Mouse (Mus musculus): ENCODE measurements around the gene Spata31d1d. TPM values are rescaled to one million over a fixed set of nuclear protein-coding genes. Genes with fewer than 3 reads are reported as not detected.
"Not testable (repeated sequence)": the region's sequence is repeated elsewhere in the genome, so short reads cannot be mapped to it uniquely, and the experiment has no call there.

Spata31d1d gene
- total RNA-seq (2021): not detected
- long read RNA-seq: 0 reads

DNA sequence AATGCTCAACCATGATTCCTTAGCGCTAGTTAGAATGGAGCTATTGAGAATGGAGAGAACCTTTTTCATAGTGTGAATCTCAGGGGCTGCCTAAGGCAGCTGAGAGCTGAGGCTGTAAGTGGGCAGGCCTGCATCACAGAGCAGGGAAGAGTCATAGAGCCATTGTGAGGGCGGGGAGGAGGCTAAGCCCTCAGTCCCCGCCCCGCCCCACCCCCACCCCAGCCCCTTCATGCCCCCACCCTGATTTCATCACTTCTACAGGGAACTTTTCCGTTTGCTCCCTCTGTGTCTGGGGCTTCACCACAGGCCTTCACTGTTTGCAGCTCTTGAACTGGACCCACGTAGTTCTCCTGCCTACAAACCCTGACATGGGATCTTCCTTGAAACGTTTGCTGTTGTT is at the start of gene Spata31d1d:
Gene Spata31d1d, minus strand, starts transcription at position 101 of the 400 bp plus-strand sequence.
- no peak for DNase-seq (ENCODE audit: low spot score in 2 of 2)

DNA sequence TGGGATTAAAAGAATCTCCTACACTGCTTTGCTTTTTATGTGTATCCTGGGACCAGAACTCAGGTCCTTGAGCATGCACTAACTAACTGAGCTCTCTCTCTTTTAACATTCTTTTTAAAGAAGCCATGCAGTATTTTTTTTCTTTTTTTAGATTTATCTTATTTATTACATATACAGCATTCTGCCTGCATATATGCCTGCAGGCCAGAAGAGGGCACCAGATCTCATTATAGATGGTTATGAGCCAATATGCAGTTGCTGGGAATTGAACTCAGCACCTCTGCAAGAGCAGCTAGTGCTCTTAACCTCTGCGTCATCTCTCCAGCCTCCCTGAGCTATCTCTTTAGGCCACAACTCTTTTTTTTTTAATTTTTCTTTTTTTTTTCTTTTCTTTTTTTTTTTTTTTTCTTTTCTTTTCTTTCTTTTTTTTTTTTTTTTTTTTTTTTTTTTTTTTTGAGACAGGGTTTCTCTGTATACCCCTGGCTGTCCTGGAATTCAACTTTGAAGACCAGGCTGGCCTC is 48.3 kb upstream of the Spata31d1d start:
- not testable (repeated sequence) for DNase-seq (ENCODE audit: low spot score in 2 of 2)

DNA sequence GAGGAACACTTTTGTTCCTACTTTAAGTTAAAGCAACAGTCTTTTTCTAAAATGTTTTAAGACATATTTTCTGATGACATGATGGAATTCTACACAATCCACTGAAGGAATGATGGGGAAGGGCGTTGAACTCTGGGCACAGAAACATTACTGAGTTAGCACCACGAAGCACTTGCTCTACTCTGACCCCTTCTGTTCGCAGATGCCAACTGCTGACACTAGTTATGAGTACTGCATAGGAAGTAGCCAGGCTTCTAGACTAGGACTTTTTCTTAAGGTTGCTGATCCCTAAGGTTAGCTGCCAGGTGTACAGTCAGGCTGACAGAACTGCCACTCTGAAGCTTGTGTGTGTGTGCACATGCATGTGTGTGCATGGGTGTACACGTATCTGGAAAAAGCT is 47.7 kb upstream of the Spata31d1d start:
- DNase-seq (ENCODE audit: low spot score in 2 of 2): no peak

DNA sequence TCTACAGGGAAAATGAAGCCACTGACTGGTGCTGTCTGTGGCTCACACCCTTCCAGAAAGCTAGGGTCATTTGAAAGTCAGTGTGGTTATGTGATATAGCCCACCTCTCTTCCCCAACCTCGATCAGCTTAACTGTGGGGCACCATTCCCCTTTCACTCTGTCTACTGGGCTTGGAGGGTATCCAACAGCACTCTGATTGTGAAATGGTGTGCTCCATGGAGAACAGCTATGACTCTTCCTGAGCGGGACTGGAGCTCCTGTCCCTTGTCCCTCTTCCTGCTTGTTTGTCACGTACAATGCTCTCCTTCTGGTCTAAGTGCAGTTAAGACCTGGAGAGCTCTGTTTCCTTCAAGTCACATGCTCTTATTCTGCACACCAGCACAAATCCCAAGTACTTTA is 43.6 kb upstream of the Spata31d1d start:
- no peak for DNase-seq (ENCODE audit: low spot score in 2 of 2)

DNA sequence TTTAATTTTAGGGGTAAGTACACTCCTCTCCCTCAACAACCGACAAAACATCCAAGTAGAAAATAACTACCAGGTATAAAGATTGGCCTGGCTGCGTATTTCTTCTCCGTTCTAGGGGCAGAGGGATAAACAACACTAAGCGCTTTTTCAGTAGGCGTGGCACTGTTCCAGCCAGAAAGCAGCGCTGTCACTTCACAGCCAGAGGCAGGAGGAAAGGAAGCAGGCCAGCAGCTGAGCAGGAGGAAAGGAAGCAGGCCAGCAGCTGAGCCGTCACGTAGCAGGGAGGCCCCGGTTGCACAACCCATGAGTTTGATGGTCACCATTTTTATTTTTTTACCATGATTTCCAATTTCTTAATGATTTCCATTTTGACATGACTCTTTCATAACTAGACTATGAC is 39.7 kb upstream of the Spata31d1d start:
- DNase-seq (ENCODE audit: low spot score in 2 of 2): peak; percentile 53 to 65

DNA sequence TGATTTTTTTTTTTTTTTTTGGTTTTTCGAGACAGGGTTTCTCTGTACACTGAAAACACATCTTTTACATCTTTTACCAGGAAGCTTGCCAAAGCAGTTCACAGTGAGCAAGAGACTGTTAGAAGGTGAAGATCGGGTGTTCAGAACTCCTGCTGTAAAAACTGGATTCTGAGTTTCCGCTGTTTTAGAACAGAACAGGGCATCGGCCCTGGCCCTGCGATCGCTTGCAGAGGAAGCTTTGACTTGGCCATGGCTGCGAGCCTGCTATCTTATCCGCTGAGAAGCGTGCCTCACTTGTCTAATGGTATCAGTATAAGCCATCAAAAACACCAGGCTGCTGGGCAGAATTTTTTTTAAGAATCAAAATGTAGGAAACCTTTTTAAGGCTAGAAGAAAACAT is 39.3 kb upstream of the Spata31d1d start:
- DNase-seq (ENCODE audit: low spot score in 2 of 2): peak in 1 of 2 experiments; percentile 21

DNA sequence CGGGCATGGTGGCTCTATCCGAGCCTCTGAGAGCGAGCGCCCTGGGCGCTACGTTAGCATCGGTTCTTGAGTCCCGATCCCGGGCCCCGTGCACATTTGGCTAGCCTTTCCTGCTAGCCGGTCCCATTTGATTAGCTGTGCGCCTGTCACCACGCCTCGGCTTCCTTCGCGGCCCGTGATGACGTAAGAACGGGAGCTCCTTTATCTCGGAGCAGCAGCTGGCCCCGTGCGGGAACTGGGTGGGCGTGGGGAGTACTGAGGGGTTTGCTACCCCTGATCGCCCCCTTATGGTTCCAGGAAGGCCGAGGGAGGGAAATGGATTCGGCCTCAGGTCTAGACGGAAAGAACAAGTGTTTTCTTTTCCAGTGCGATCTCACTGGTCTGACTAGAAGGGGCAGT is 38.6 kb upstream of the Spata31d1d start:
- peak; percentile 82 to 86 for DNase-seq (ENCODE audit: low spot score in 2 of 2)

DNA sequence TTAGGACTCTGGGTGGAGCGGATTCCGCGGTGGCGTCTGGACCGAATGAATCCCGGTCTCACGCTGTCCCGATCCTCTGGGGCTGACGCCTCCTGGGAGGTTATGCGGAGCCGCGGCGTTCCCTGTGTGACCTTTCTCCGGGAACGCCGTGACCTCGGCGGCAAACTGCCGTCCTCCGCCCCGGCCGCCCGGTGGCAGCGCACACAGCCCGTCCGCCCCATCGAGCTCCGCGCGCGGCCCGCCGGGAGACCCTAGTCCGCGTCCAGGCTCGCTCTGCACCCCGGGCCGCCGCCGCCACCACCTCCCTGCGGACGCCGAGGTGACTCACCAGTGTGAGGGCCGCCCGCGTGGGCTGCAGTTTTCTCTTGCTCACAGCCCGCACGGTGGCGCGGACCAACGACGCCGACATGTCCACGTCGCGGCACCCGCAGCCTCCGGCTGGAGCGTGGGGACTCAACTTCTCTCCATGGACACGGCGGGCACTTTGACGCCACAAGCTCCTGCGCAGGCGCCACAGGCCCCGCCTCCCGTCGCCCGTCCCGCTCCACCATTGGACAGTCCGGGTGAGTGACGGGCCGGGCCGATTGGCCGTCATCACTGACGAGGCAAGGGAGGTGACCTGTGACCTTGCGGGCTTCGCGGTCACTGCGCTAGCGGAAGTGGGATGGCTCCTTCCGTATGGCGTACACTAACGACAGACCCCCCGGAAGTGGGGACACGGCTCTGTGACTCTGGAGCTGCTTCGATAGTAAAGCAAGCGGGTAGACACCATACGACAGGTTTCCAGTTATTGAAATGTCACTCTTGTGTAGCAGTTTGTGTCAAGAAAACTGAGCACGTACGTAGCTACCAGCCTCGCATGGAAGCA is 38.0 kb upstream of the Spata31d1d start, which contains the start of gene Isca1:
Gene Isca1, minus strand, starts transcription at position 515 of the 868 bp plus-strand sequence.
- DNase-seq (ENCODE audit: low spot score in 2 of 2): peak; percentile 99 to 100

DNA sequence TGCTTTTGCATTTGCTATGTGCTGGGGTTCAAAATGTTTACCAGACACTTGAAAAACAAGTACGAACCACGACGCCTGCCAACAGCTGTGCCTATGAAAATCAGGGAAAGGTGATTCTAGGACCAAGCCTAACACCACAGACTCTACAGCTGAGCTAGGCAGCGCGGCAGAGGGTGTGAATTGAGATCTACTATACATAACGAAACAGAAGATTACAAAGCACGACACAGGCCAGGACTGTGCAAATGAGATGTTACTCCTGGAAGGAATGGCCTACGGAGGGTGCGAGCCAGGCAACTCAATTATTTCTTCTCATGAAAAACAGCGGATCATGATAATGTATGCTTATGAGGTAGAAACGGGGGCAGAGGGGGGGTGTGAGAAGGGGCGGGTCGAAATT is 37.0 kb upstream of the Spata31d1d start:
- no peak for DNase-seq (ENCODE audit: low spot score in 2 of 2)

DNA sequence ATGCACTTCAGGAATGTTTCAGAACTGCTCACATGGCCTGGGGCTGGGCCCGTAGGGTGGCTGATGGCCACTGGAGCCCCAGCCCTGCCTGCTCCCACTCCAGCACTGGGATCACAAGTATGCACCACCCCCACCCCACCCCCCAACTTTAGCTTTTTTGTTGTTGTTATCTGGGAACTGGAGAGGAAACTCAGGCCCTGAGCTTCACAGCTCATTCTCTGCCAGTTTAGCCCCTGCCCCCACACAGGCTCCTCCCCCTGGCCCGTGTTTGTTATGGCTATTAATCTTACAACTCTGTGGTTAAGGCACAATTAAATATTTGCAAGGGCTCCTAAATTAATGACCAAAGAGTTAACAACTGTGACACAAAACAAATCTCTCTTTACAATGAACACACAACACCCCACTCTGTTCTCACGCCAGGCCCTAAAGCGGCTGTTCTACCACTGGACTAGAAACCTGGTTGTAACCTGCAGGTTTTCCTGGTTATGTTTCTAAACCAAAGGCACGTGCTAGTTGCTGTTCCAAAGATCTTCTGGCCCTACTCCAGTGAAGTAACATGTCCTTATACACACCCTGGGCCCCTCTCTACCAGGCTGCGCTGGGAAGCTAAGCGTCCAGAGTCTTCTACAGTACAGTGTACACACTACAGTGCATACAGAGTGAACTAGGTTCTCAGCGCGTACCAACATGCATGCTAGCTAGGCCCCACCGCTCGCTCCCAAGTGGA is 35.4 kb upstream of the Spata31d1d start:
- no peak for DNase-seq (ENCODE audit: low spot score in 2 of 2)

DNA sequence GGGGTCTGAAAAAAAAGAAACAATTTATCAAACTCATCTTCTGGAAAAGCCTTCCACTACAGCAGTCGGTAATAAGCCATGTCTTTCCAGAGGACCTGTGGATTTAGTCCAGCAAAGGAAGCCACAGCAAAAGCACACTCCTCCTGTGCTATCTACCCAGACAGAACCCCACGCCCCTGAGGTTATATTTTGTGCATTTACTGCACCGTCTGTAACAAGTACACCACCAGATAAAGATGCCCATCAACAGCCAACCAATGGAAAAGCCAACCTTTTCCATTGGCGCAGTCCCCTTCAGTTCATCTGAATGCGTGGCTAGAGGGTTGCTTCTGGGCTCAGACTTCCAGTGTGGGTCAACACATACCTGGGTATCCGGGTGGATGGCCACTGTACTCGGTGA is 31.2 kb upstream of the Spata31d1d start:
- no peak for DNase-seq (ENCODE audit: low spot score in 2 of 2)

DNA sequence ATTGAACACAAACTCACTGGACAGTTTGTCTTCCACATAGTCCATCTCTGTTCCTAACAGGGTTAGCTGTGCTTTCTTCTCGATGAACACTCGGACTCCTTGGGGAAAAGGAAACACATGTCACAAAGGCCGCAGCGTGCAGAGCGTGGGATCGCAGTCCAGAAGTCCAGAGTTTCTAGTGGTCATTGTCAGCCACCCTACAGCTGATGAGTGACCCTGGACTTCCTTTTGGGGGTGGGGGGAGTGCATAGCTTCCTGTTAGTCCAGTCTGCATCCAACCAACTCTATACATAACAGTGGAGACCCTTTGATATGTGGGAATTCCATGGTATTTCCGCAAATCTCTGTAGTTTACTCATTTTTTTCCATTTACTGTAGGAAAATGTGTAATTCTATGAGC is 25.4 kb upstream of the Spata31d1d start:
- DNase-seq (ENCODE audit: low spot score in 2 of 2): no peak

DNA sequence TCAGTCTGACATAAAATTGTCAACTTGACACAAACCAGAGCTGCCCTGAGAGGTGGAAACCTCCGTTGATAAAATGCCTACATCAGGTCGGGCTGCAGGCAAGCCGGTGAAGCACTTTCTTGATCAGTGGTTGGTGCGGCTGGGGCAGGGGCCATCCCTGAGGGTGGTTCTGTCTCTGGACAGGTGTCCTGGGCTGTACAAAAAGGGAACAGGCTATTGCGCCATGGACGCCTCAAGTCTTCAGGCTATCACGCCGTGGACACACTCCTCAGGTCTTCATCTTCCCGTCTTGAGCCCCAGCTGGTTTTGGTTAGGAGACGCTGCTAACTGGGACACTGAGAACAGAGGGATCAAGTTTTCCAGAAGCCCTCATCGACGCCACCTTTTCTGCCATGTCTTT is 18.8 kb upstream of the Spata31d1d start:
- DNase-seq (ENCODE audit: low spot score in 2 of 2): no peak

DNA sequence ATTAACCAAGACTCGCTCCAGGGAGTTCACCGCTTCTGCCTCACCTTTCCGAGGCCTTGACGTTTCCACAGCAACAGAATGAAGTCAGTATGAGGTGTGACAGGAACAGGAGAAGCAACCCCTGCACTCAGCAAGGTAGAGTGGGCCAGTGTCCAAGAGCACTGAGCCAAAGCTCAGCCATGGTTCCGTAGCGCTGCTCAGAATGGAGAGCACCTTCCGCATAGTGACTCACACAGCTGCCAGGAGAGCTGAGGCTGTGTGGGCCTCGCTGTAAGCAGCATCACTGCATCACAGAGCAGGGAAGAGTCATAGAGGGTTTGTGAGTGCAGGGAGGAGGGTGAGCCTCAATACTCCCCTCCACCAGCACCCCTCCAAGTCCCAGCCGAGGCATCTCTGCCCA is 15.2 kb upstream of the Spata31d1d start, which contains the start of gene 1700014D04Rik:
Gene 1700014D04Rik, minus strand, starts transcription at position 42 of the 400 bp plus-strand sequence.
- no peak for DNase-seq (ENCODE audit: low spot score in 2 of 2)

DNA sequence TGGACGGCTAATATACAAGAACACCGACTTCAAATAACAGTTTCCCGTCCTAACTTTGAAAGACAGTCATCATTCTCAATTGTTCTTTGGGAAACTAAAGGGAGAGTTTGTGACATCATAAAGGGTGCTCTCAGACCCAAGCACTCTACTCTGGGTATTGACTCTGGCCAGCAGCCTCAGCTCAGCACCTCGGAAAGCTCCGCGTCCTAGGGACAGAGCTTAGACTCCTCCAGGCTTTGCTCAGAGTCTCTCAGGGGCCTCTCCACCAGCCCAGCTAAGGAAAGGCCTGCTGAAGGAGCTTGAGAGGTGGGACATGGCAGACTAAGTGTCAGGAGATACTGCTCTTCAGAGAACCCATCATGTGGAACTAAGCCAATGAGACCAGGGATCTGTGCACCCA is 14.6 kb upstream of the Spata31d1d start:
- DNase-seq (ENCODE audit: low spot score in 2 of 2): no peak

DNA sequence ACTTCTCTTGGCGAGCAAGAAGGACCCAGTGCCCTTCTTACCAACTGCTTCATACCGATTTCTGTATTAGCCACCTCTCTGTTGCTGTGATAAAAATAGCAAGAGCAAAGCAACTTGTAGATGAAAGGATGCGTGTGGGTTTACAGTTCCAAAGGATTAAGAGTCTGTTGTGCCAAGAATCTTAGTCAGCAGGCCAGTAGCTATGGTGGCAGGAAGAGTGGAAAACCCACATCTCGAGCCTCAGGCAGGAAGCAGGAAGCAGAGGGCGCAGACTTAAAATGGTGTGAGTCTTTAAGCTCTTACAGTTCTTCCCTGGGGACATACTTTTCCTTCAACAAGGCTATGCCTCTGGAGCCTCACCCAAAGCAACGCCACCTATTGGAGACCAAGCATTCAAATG is 13.9 kb upstream of the Spata31d1d start:
- DNase-seq (ENCODE audit: low spot score in 2 of 2): no peak

DNA sequence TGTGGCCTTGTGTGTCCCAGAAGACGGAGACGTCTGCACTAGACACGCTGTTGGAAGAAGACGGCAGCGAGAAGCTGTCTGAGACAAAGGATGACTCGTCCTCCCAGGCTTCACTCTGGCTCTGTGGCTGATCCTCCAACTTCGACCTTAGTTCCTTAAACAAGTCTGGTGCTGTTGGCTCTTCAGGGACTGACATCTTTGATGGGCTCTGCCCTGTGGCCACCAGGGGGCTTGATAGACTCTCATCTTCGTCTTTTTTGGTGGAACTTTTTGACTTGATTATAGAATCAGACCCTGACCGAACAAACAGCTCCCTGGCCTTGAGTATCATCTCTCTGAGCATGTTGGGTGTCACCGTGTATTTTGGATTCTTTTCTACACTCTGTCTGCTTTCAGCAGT is 10.1 kb upstream of the Spata31d1d start:
- DNase-seq (ENCODE audit: low spot score in 2 of 2): no peak

DNA sequence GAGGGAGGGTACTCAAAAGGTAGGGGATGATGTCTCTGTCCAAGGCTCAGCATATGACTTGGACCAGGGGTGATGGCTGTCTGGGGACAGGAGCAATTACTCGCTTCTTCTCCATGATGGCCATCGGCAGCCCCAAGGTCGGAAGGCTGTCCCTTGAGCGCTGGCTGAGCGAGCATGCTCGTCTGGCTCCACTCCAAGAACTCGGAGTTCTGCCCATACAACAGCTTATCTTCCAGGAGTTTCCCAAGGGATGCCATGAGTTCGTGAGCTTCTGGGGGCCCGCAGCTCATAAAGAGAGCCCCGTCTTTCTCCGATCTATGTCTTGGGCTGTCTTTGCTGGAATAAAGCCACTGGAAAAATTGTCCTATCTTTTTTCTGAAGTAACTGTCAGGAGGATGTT is 9.5 kb upstream of the Spata31d1d start:
- DNase-seq (ENCODE audit: low spot score in 2 of 2): no peak

DNA sequence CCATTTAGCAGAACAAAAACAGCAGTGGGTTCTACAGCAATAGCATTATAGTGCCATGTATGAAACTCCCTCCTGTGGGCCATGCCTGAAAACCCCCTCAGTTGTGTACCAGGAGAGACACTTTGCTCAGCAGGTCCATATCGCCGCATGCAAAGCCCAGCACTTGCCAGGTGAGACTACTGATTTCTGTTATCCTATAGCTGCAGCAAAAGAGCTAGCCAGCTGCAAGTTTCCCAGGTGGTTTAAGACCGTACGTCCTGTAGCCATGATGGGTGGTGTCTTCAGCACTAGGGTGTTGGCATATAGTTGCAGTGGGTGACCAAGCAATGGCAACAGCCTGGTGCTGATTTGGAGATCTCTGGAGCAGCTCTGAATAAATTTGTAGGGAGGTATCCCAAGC is 7.8 kb upstream of the Spata31d1d start:
- no peak for DNase-seq (ENCODE audit: low spot score in 2 of 2)

DNA sequence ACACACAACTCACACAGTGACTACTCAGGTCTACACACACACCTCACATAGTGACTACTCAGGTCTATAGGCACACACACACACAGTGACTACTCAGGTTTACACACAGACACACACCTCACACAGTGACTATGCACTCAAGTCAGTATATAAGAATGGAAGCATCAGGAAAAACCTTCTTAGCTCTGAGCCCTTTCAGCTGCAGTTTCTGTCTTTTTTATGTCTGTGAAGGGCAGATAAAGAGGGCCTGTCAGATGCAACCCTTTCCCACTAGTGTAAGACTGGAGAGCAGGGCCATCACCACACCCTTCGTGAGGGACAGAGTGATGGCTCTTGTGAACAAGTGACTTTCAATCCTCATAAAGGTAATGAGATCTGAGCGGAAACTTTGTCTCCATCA is 6.9 kb upstream of the Spata31d1d start:
- no peak for DNase-seq (ENCODE audit: low spot score in 2 of 2)

DNA sequence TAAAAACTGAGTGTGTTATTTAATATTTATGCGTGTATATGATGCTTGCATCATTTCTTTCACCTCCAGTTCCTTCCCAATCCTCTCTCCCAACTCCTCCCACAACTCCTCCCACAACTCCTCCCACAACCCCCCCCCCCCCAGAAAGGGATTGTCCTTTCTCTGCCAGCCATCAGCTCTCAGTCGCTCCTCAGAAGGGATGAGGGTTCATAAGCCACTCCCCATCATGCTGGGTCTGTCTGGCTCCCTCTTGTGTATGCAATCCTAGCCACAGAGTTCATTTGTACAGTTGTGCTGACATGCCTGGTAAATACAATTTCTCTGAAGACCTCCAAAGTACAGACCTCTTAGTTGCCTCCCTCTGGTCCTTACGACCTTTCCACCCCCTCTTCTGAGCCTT is 3.6 kb upstream of the Spata31d1d start:
- DNase-seq (ENCODE audit: low spot score in 2 of 2): no peak

DNA sequence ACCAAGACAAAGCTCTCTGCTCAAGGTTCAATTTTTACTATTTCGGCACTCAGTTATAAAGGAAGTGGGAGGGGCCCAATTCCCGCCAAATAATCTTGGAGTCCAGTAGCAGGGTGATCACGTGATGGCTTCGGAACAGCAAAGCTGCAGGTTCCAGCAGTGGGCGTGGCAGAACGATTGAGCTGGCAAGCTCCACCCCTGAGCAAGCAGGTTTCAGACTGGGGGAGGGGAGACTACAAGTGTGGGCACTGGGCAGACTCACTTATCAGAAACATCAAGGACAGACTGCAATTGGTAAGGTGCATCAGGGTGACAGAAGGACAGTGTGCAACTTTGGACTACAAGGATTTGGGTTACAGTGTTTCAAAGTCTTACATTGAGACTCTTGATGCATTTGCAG is 2.8 kb upstream of the Spata31d1d start:
- DNase-seq (ENCODE audit: low spot score in 2 of 2): not testable (repeated sequence)

All from layer of hippocampus, postnatal 10 days (tissue).